Mouse (Mus musculus) lung, embryonic 15.5 days (tissue): Measurements from ENCODE around the gene Cd81. TPM values are rescaled to one million over a fixed set of nuclear protein-coding genes. Genes with fewer than 3 reads are reported as not detected.

Experiments used
- ATAC-seq: fragments of 200-750 bp; cut with Nextera tagmentation; 2 replicates; pipeline ENCODE4 v1.8.0; 2017; ENCODE audit warnings: moderate number of reproducible peaks, borderline replicate concordance; ENCODE audit not compliant: low FRiP score, low TSS enrichment; ENCODE audit errors: extremely low read depth
- H3K27ac ChIP-seq: fragments of 300-500 bp; sonication (generic); 2 replicates; pipeline ENCODE4 v1.5.1; 2015; ENCODE audit warnings: moderate library complexity, mild to moderate bottlenecking, inconsistent platforms
- H3K27me3 ChIP-seq: fragments of 300-500 bp; sonication (generic); 2 replicates; pipeline ENCODE4 v1.6.1; 2015; ENCODE audit warnings: inconsistent platforms
- H3K36me3 ChIP-seq: fragments of 300-500 bp; sonication (generic); 2 replicates; pipeline ENCODE4 v1.6.1; 2015; ENCODE audit warnings: inconsistent platforms
- H3K4me1 ChIP-seq: fragments of 300-500 bp; sonication (generic); 2 replicates; pipeline ENCODE4 v1.6.1; 2015; ENCODE audit warnings: inconsistent platforms
- H3K4me2 ChIP-seq: fragments of 300-500 bp; sonication (generic); 2 replicates; pipeline ENCODE4 v1.6.1; 2015; ENCODE audit warnings: inconsistent platforms, mild to moderate bottlenecking, moderate library complexity
- H3K4me3 ChIP-seq: fragments of 300-500 bp; sonication (generic); 2 replicates; pipeline ENCODE4 v1.5.1; 2015; ENCODE audit warnings: mild to moderate bottlenecking, inconsistent platforms
- H3K9ac ChIP-seq: fragments of 300-500 bp; sonication (generic); 2 replicates; pipeline ENCODE4 v1.6.1; 2015; ENCODE audit warnings: inconsistent platforms
- H3K9me3 ChIP-seq: fragments of 300-500 bp; sonication (generic); 2 replicates; pipeline ENCODE4 v1.6.1; 2016; ENCODE audit warnings: inconsistent platforms
- WGBS: fragments of 180-500 bp; shearing (Covaris S2); methylation state at CpG from one replicate; pipeline ENCODE4 v1.1.7; 2015; 5-methylcytosine and 5-hydroxymethylcytosine counted together
- polyA plus RNA-seq: library from polyadenylated mRNA; unstranded; fragments of >200 nt; fragmentation: Nextera tagmentation; extraction: Ambion mirVana; gene quantifications from 2 replicates; pipeline ENCODE4 v1.2.1, GENCODE M21; 2015

Cd81 gene
- polyA plus RNA-seq, 1 experiment from 2014 or later, result 720 TPM

DNA sequence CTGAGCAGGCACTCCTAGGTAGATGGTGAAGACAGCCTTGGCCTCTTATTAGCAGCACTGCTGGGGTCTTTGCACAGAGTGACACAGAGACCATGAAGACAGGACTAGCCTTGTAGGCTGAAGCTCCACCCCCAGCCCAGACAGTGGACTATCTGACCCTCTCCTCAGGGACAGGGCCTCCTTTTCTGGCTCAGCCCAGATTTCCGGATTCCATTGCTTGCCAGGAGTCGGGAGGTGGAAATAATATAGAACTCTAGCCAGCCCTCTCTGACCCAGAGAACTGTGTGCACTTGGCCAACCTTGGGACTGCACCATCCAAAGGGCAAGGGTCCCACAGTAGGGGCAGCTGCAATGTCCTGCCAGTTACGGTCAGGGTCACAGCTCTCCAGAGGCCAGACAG is 10.4 kb upstream of the Cd81 start:
- Histone ChIP-seq H3K9ac (no peak overlapping the region), H3K9me3 (no peaks in the 10 kb centered on the region), H3K27me3 (no peaks in the 10 kb centered on the region), H3K27ac (peak overlapping the region; percentile 75), H3K4me3 (no peak overlapping the region), H3K4me2 (no peak overlapping the region), H3K36me3 (no peaks in the 10 kb centered on the region), H3K4me1 (peaks cover 25% of the 10 kb centered on the region)
- peak; percentile 85 for ATAC-seq
- 37% methylated on average over 3 of the region's 3 CpGs for WGBS

- Histone ChIP-seq H3K36me3 (no peaks in the 10 kb centered on the region), H3K27me3 (no peaks in the 10 kb centered on the region), H3K4me2 (no peak overlapping the region), H3K9ac (no peak overlapping the region), H3K4me3 (no peak overlapping the region), H3K27ac (peak overlapping the region; percentile 54), H3K9me3 (no peaks in the 10 kb centered on the region), H3K4me1 (peaks cover 25% of the 10 kb centered on the region)
- WGBS, result 84% methylated on average over 3 of the region's 3 CpGs
- no peak for ATAC-seq
Observed at GRCm38 (mm10) chr7:143042897-143043300, 9.6 kb upstream of the Cd81 start.

- ATAC-seq, result no peak
- H3K27ac ChIP-seq, result no peak overlapping the region
- H3K4me2 ChIP-seq, result no peak overlapping the region
Observed at GRCm38 (mm10) chr7:143044049-143044825, 8.3 kb upstream of the Cd81 start.

GRCm38 (mm10) chr7:143044826-143045206 is 7.7 kb upstream of the Cd81 start:
- Histone ChIP-seq H3K36me3 (no peaks in the 10 kb centered on the region), H3K4me1 (peaks cover 25% of the 10 kb centered on the region), H3K27me3 (no peaks in the 10 kb centered on the region), H3K4me3 (no peak overlapping the region), H3K9ac (no peak overlapping the region), H3K4me2 (no peak overlapping the region), H3K27ac (no peak overlapping the region), H3K9me3 (no peaks in the 10 kb centered on the region)
- ATAC-seq, result no peak

More at GRCm38 (mm10) chr7:143044049-143044825, 8.3 kb upstream of the Cd81 start:
- 83% methylated on average over 2 of the region's 2 CpGs for WGBS
- Histone ChIP-seq H3K4me1 (peaks cover 25% of the 10 kb centered on the region), H3K36me3 (no peaks in the 10 kb centered on the region), H3K4me3 (no peak overlapping the region), H3K27me3 (no peaks in the 10 kb centered on the region), H3K9me3 (no peaks in the 10 kb centered on the region), H3K9ac (no peak overlapping the region)

DNA sequence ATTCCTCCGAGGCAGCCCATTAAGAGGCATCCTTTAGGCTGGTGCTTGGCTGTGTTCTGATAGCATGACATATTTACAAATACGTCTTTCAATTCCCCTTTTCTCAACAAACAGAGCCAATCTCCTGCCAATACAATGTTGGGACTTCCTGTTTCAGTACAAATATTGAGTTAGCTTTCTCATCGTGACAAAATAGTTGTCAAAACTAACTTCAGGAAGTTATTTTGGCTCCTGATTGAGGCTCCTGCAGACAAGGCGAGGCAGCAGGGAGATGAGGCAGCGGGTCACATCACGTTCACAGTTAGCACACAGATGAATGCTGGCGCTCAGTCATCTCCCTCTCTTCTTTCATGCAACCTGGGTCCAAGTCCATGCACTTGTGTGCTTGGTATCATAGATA is 6.2 kb upstream of the Cd81 start:
- Histone ChIP-seq H3K4me2 (no peak overlapping the region), H3K4me1 (peaks cover 19% of the 10 kb centered on the region), H3K9ac (no peak overlapping the region), H3K27me3 (no peaks in the 10 kb centered on the region), H3K9me3 (no peaks in the 10 kb centered on the region), H3K4me3 (no peak overlapping the region), H3K36me3 (no peaks in the 10 kb centered on the region), H3K27ac (no peak overlapping the region)
- WGBS, result 41% methylated on average over 7 of the region's 7 CpGs
- ATAC-seq, result no peak

DNA sequence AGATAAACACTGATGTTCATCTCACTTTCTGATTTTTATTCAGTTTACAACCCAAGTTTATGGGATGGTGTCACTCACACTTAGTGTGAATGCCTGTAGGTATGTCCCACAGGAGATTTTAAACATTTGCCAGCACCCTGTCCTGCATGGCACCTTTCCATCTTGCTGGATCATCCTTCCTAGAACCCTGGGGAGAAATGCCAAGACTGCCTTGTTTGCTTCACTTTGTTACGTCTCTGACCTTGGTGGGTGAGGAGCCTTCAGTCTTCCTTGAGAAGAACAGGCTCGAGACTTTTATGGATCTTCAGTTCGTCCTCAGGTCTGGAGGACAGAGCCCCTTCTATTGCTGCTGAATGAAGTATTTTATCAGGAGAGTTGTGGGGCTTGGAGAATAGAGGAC is 3.2 kb upstream of the Cd81 start:
- no peak for ATAC-seq

DNA sequence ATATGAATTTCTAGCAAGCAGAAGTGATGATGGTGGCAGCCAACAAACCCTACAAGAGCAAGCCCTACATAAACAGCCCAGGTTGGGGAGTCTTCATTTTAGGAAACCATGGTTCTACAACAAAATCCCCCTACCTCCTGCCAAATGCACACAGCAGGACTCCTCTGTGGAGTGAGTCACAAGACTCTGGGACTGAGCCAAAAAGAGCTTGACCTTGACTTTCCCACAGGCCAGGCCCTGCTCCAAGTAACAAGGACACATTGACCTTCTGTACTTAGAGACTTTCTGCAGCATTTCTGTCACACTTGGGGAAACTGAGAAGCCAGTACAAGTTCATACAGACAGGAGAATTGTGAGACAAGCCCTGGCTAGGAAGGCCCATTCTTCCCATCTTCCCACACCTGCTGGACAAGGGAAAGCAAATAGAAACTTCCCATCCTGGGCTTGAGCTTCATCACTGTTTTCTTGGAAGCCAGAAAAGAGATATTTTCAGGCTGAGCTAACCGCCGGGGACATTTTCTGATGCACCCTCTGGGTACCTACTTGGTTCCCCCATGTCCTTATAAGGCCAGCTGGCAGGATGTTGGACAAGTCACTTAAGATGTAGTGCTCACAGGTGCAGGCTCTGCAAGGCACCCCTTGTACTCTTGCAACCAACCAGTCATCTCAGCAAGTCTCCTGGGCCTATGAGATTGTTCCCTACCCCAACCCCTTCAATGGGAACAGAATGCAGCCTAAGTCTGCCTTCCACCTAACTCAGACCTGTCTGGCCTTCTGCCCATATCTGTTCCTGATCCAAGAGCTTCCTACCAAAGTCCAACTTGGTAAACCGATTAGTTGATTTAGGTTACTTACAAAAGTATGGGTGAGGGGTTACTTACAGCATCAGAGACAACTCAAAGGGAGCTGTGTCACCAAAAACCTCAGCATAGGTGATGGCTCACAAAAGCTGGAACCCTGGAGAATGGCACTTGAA is 2.4 kb upstream of the Cd81 start:
- Histone ChIP-seq H3K27ac (no peak overlapping the region), H3K9ac (no peak overlapping the region), H3K4me1 (peaks cover 24% of the 10 kb centered on the region), H3K27me3 (no peaks in the 10 kb centered on the region), H3K4me2 (no peak overlapping the region), H3K36me3 (no peaks in the 10 kb centered on the region), H3K4me3 (no peak overlapping the region), H3K9me3 (no peaks in the 10 kb centered on the region)
- no peak for ATAC-seq
- 81% methylated on average over 3 of the region's 3 CpGs for WGBS

More for the DNA sequence above, 3.2 kb upstream of the Cd81 start:
- WGBS, result 68% methylated on average over 3 of the region's 3 CpGs
- Histone ChIP-seq H3K4me3 (no peak overlapping the region), H3K9ac (no peak overlapping the region), H3K36me3 (no peaks in the 10 kb centered on the region), H3K27ac (no peak overlapping the region), H3K9me3 (no peaks in the 10 kb centered on the region), H3K4me1 (peaks cover 16% of the 10 kb centered on the region), H3K27me3 (no peaks in the 10 kb centered on the region), H3K4me2 (no peak overlapping the region)

- Histone ChIP-seq H3K27me3 (no peaks in the 10 kb centered on the region), H3K36me3 (no peaks in the 10 kb centered on the region; the same call in 1 of the 2 replicates), H3K4me1 (peaks cover 36% of the 10 kb centered on the region), H3K9ac (no peak overlapping the region), H3K9me3 (no peaks in the 10 kb centered on the region), H3K4me3 (no peak overlapping the region), H3K4me2 (no peak overlapping the region), H3K27ac (no peak overlapping the region)
- ATAC-seq, result no peak
- WGBS, result 46% methylated on average over 2 of the region's 2 CpGs
Observed at GRCm38 (mm10) chr7:143051316-143051715, 1.2 kb upstream of the Cd81 start.

DNA sequence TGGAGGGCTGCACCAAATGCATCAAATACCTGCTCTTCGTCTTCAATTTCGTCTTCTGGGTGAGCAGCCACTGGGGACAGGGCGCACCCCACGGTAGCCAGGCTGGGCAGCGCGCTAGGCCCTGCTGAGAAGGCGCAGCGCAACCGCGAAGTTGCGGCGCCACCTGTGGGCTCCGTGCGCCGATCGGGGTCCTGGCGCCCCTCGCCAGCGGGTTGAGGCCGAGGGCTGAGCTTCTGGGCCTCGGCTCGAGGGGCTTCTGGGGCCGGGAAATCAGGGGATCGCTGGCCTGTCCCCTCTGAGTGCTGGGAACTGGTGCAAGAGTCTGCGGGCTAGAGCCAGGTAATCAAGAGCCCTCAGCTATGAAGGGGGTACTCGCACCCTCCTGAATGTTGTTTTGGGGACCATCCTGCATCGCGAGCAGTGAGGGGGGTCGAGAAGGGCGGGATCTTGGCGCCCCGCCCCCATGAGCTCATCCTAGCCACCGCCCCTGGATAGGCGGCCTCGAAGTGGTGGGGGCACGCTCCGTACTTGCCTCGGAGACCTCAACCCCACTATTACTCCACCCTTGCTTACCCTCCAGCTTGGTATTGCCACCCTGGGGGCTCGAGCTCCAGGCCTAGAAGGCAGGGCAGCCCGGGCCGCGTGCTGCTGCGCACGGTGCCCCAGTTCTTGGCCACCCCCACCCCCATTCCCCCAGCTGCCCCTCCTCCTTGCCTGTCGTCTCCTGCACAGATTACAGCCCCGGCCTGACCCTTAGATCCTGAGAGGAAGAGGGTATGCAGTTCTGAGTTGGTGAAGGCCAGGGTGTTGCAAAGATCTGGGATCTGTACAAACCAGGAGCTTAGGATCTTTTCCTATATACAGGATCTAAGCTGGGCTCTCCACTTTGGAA is 715 bp downstream of the Cd81 start:
- H3K4me3 ChIP-seq, result peak overlapping the region; percentile 82
- no peaks in the 10 kb centered on the region for H3K9me3 ChIP-seq
- peak overlapping the region; percentile 91 for H3K27ac ChIP-seq
- peak overlapping the region; percentile 89 for H3K9ac ChIP-seq
- H3K4me1 ChIP-seq, result peaks cover 54% of the 10 kb centered on the region
- H3K4me2 ChIP-seq, result peak overlapping the region; percentile 79
- WGBS, result under 1% methylated on average over 46 of the region's 46 CpGs
- H3K27me3 ChIP-seq, result no peaks in the 10 kb centered on the region
- ATAC-seq, result peak; percentile 79
- peaks cover 9% of the 10 kb centered on the region; the same call in 1 of the 2 replicates for H3K36me3 ChIP-seq

DNA sequence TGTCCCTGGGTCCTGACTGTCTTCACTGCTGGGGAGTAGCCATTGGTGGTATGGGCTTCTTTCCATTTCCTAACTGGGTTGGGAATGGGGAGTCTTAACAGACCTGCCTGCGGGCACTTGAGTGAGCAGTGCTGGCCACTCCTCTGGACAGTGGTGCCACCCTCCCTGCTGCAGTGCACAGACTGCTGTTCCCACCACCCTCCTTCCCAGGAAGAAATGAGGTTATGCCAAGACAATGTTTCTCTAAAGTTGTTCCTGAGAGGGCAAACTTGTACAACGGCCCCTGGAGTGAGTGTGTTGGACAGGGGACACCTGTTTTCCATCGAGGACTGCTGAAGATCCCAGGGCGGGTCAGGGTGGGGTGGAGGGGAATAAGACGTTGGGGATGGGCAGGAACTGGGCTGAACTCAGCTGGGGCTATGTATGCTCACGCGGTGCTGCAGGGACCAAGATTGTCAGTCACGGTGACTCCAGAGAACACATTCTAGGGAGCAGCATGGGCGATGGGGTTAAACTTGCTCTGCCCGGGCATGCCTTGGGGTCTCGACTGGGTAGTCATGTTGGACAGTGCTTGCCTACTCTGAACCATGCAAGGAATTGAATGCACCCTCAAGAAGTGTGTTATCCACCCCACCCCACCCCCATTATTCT is 1.5 kb downstream of the Cd81 start:
- H3K9me3 ChIP-seq, result no peaks in the 10 kb centered on the region
- no peak for ATAC-seq
- peak overlapping the region; percentile 89 for H3K9ac ChIP-seq
- H3K4me3 ChIP-seq, result peak overlapping the region; percentile 82
- H3K27ac ChIP-seq, result peak overlapping the region; percentile 91
- H3K27me3 ChIP-seq, result no peaks in the 10 kb centered on the region
- H3K4me2 ChIP-seq, result peak overlapping the region; percentile 79
- WGBS, result 16% methylated on average over 11 of the region's 11 CpGs
- H3K4me1 ChIP-seq, result peaks cover 62% of the 10 kb centered on the region
- peaks cover 9% of the 10 kb centered on the region; the same call in 1 of the 2 replicates for H3K36me3 ChIP-seq

DNA sequence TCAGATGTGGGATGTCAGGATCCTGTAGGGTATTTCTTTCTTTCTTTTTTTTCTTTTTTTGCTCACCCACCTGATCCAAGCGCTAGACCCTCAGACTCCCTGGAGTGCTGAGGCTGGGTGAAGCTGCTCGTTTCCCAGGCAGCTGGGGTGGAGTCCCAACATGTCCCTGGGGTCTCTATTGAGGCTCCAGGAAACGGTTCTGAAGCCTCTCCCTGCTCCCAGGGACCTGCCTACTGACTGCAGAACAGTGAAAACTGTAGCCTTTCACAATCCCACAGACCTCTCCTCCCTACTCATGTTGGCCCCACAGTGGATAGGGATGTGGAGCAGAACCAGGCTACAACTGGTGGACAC is 2.0 kb downstream of the Cd81 start:
- Histone ChIP-seq H3K4me3 (peak overlapping the region; percentile 82), H3K9ac (peak overlapping the region; percentile 89), H3K9me3 (no peaks in the 10 kb centered on the region), H3K27me3 (no peaks in the 10 kb centered on the region), H3K4me1 (peaks cover 67% of the 10 kb centered on the region), H3K27ac (peak overlapping the region; percentile 61), H3K36me3 (peaks cover 9% of the 10 kb centered on the region; the same call in 1 of the 2 replicates), H3K4me2 (peak overlapping the region; percentile 79)
- 30% methylated on average over 3 of the region's 3 CpGs for WGBS
- ATAC-seq, result no peak
